Mouse (Mus musculus) frontal cortex, postnatal 25 days (tissue): ENCODE results near the gene Clec4a3.
"Not testable (repeated sequence)": the region's sequence is repeated elsewhere in the genome, so short reads cannot be mapped to it uniquely, and the experiment has no call there.

ENCODE experiments used
- DNase-seq, 2 experiments: peaks; one replicate each; pipeline ENCODE4 v3.0.0; 2022; ENCODE audit warnings: low spot score in 2 of 2

Clec4a3 gene

GRCm38 (mm10) chr6:122952401-122952800, at the start of gene Clec4a3:
Gene Clec4a3 (plus strand): TSS chr6:122952515.
- no peak for DNase-seq

- DNase-seq: no peak
These were observed 32.4 kb upstream of the Clec4a3 start for GRCm38 (mm10) chr6:122919922-122920321.

GRCm38 (mm10) chr6:122921451-122921850, 30.9 kb upstream of the Clec4a3 start, which contains the start of gene Clec4a1:
Gene Clec4a1 (plus strand): TSS chr6:122921848.
- no peak for DNase-seq

- DNase-seq: no peak
These were observed 17.5 kb upstream of the Clec4a3 start for GRCm38 (mm10) chr6:122934845-122935244.

GRCm38 (mm10) chr6:122939618-122940017, 12.7 kb upstream of the Clec4a3 start:
- no peak for DNase-seq

- no peak for DNase-seq
These were observed 5.6 kb upstream of the Clec4a3 start for GRCm38 (mm10) chr6:122946760-122947159.

- no peak for DNase-seq
These were observed 12.2 kb downstream of the Clec4a3 start for GRCm38 (mm10) chr6:122964562-122964961.

- no peak for DNase-seq
These were observed 16.7 kb downstream of the Clec4a3 start for GRCm38 (mm10) chr6:122969048-122969447.

GRCm38 (mm10) chr6:122989876-122990437, 37.6 kb downstream of the Clec4a3 start, which contains the start of gene Clec4a4:
Gene Clec4a4 (plus strand): TSS chr6:122990367.
- DNase-seq: no peak

- DNase-seq: not testable (repeated sequence)
These were observed 52.4 kb downstream of the Clec4a3 start for GRCm38 (mm10) chr6:123004696-123005095.

- DNase-seq: no peak
These were observed 53.3 kb downstream of the Clec4a3 start for GRCm38 (mm10) chr6:123005591-123005990.
